Mouse (Mus musculus) testis, adult 2 months (tissue): ENCODE measurements around the gene Ceacam19. TPM values are rescaled to one million over a fixed set of nuclear protein-coding genes. Genes with fewer than 3 reads are reported as not detected.
"Not testable (repeated sequence)": the region's sequence is repeated elsewhere in the genome, so short reads cannot be mapped to it uniquely, and the experiment has no call there.

Experiments used
- H3K27ac ChIP-seq: fragments of 200-500 bp; 2 replicates; pipeline ENCODE4 v1.5.1; 2012; ENCODE audit warnings: low read depth, low read length; ENCODE audit not compliant: control insufficient read depth, insufficient read depth
- H3K27me3 ChIP-seq: fragments of 200-500 bp; 2 replicates; pipeline ENCODE4 v1.6.1; 2012; ENCODE audit warnings: mild to moderate bottlenecking, low read length, moderate library complexity; ENCODE audit not compliant: control insufficient read depth, insufficient read depth
- H3K36me3 ChIP-seq: fragments of 200-500 bp; 2 replicates; pipeline ENCODE4 v1.6.1; 2012; ENCODE audit warnings: mild to moderate bottlenecking, low read length; ENCODE audit not compliant: control insufficient read depth, insufficient read depth
- H3K4me1 ChIP-seq: fragments of 200-500 bp; 2 replicates; pipeline ENCODE4 v1.6.1; 2012; ENCODE audit warnings: low read length; ENCODE audit not compliant: control insufficient read depth, insufficient read depth
- H3K4me3 ChIP-seq: fragments of 200-500 bp; 2 replicates; pipeline ENCODE4 v1.5.1; 2012; ENCODE audit warnings: low read depth, mild to moderate bottlenecking, low read length, moderate library complexity, mixed read lengths; ENCODE audit not compliant: control insufficient read depth
- CTCF ChIP-seq: fragments of 200-500 bp; IDR thresholded peaks from 2 replicates; pipeline ENCODE4 v1.5.1; 2012; ENCODE audit warnings: low read depth, mild to moderate bottlenecking, inconsistent platforms, low read length, moderate library complexity; ENCODE audit not compliant: control insufficient read depth, insufficient read depth, insufficient replicate concordance
- POLR2A ChIP-seq: fragments of 200-500 bp; IDR thresholded peaks from 2 replicates; pipeline ENCODE4 v1.6.1; 2012; ENCODE audit warnings: low read depth, mild to moderate bottlenecking, inconsistent platforms, low read length, moderate library complexity; ENCODE audit not compliant: control insufficient read depth
- polyA plus RNA-seq: library from polyadenylated mRNA; depleted of rRNA; stranded (reverse); fragments of >200 nt; gene quantifications from 2 replicates; pipeline ENCODE4 v1.2.3, GENCODE M21; 2012; rRNA removed

Gene Ceacam19
- not detected in 2 replicates for polyA plus RNA-seq

GRCm38 (mm10) chr7:19887849-19888248 lies at the start of gene Ceacam19:
Gene Ceacam19, minus strand, starts transcription at chr7:19887965.
- H3K27me3 ChIP-seq = no peaks in the 10 kb centered on the region
- H3K27ac ChIP-seq = no peak within 1 kb of the TSS
- TF ChIP-seq CTCF = no peak
- TF ChIP-seq POLR2A = no peak
- H3K4me1 ChIP-seq = no peaks in the 10 kb centered on the region
- H3K4me3 ChIP-seq = no peak within 1 kb of the TSS
- no peaks in the 10 kb centered on the region for H3K36me3 ChIP-seq

GRCm38 (mm10) chr7:19937229-19937821 lies 49.6 kb upstream of the Ceacam19 start:
- TF ChIP-seq POLR2A = no peak
- no peak for TF ChIP-seq CTCF
- peaks cover 26% of the 10 kb centered on the region for H3K4me1 ChIP-seq
- H3K4me3 ChIP-seq = peak overlapping the region; percentile 33

GRCm38 (mm10) chr7:19935961-19936360 lies 48.2 kb upstream of the Ceacam19 start:
- no peak overlapping the region for H3K4me3 ChIP-seq

More at GRCm38 (mm10) chr7:19937229-19937821, 49.6 kb upstream of the Ceacam19 start:
- H3K36me3 ChIP-seq = no peaks in the 10 kb centered on the region
- H3K27me3 ChIP-seq = no peaks in the 10 kb centered on the region
- H3K27ac ChIP-seq = no peak overlapping the region

GRCm38 (mm10) chr7:19935171-19935751 lies 47.5 kb upstream of the Ceacam19 start:
- H3K27ac ChIP-seq = no peak overlapping the region

More at GRCm38 (mm10) chr7:19935961-19936360, 48.2 kb upstream of the Ceacam19 start:
- TF ChIP-seq CTCF = no peak
- TF ChIP-seq POLR2A = no peak
- Histone ChIP-seq H3K4me1 (peaks cover 29% of the 10 kb centered on the region), H3K36me3 (no peaks in the 10 kb centered on the region), H3K27ac (no peak overlapping the region), H3K27me3 (no peaks in the 10 kb centered on the region)

GRCm38 (mm10) chr7:19932877-19933809 lies 45.4 kb upstream of the Ceacam19 start:
- Histone ChIP-seq H3K4me3 (peak overlapping the region; percentile 23; the same call in 1 of the 2 replicates), H3K27ac (no peak overlapping the region), H3K27me3 (no peaks in the 10 kb centered on the region), H3K36me3 (no peaks in the 10 kb centered on the region), H3K4me1 (peaks cover 29% of the 10 kb centered on the region)
- TF ChIP-seq POLR2A (no peak), CTCF (no peak)

More at GRCm38 (mm10) chr7:19935171-19935751, 47.5 kb upstream of the Ceacam19 start:
- Histone ChIP-seq H3K4me1 (peaks cover 29% of the 10 kb centered on the region), H3K4me3 (peak overlapping the region; percentile 47), H3K36me3 (no peaks in the 10 kb centered on the region), H3K27me3 (no peaks in the 10 kb centered on the region)
- TF ChIP-seq POLR2A (no peak), CTCF (no peak)

GRCm38 (mm10) chr7:19932133-19932876 lies 44.5 kb upstream of the Ceacam19 start:
- Histone ChIP-seq H3K36me3 (no peaks in the 10 kb centered on the region), H3K4me1 (peaks cover 23% of the 10 kb centered on the region), H3K27ac (no peak overlapping the region), H3K27me3 (no peaks in the 10 kb centered on the region), H3K4me3 (no peak overlapping the region)
- no peak for TF ChIP-seq CTCF
- no peak for TF ChIP-seq POLR2A

- H3K4me1 ChIP-seq = peaks cover 15% of the 10 kb centered on the region
- not testable (repeated sequence) for H3K36me3 ChIP-seq, H3K27me3 ChIP-seq, H3K4me3 ChIP-seq, H3K27ac ChIP-seq
Observed at GRCm38 (mm10) chr7:19930481-19930880, 42.7 kb upstream of the Ceacam19 start.
